Mouse (Mus musculus) CH12.LX (cell line): ENCODE data around the gene Ndufa7. TPM values are rescaled to one million over a fixed set of nuclear protein-coding genes. Genes with fewer than 3 reads are reported as not detected.
A peak's percentile ranks its signal among the peaks of the same experiment; 100 is the strongest.

ENCODE experiments used
- DNase-seq: peaks from one replicate; pipeline ENCODE4 v3.0.0-alpha.2; 2013; ENCODE audit errors: extremely low read depth
- H3K27ac ChIP-seq: 2 replicates; pipeline ENCODE4 v1.5.1; 2012; ENCODE audit warnings: low read depth, mild to moderate bottlenecking, control low read depth, moderate library complexity; ENCODE audit not compliant: insufficient read depth
- H3K27me3 ChIP-seq: replicated peaks from 2 replicates; pipeline ENCODE3; 2012; ENCODE audit warnings: inconsistent platforms
- H3K36me3 ChIP-seq, 2 experiments: replicated peaks in 1 of 2; 2 replicates each; pipeline versions ENCODE3 to v1.6.1; 2012; ENCODE audit warnings: inconsistent platforms in 1 of 2, low read length in 1 of 2, mild to moderate bottlenecking in 1 of 2, mixed read lengths in 1 of 2, moderate library complexity in 1 of 2; ENCODE audit not compliant: control insufficient read depth in 1 of 2, insufficient read depth in 1 of 2
- H3K4me1 ChIP-seq, 2 experiments: 2 replicates each; pipeline ENCODE4 v1.6.1; 2012; ENCODE audit warnings: inconsistent platforms in 1 of 2, moderate library complexity in 1 of 2; ENCODE audit not compliant: insufficient read depth in 2 of 2, control insufficient read depth in 1 of 2
- H3K4me2 ChIP-seq: 2 replicates; pipeline ENCODE4 v1.6.1; 2012; ENCODE audit warnings: low read depth, mild to moderate bottlenecking, control low read depth; ENCODE audit not compliant: poor library complexity, insufficient read depth, severe bottlenecking
- H3K4me3 ChIP-seq, 3 experiments: fragments of 150-350 bp in 1 of 3; sonication (generic) in 1 of 3; replicated peaks in 1 of 3; 2 replicates each; pipeline versions ENCODE3 to v1.5.1; 2011 to 2012; ENCODE audit warnings: low read depth in 2 of 3, low read length in 2 of 3, mild to moderate bottlenecking in 2 of 3, moderate library complexity in 2 of 3, control low read depth in 1 of 3, improper control_type of control experiment in 1 of 3, inconsistent platforms in 1 of 3, mixed read lengths in 1 of 3; ENCODE audit not compliant: poor library complexity in 1 of 3
- H3K79me2 ChIP-seq: replicated peaks from 2 replicates; pipeline ENCODE4 v1.6.1; 2012; ENCODE audit warnings: mild to moderate bottlenecking, moderate library complexity; ENCODE audit not compliant: control insufficient read depth, poor library complexity, insufficient read depth, severe bottlenecking; ENCODE audit errors: extremely low read depth
- H3K9ac ChIP-seq: 2 replicates; pipeline ENCODE4 v1.6.1; 2012; ENCODE audit warnings: low read depth, mild to moderate bottlenecking, control low read depth, moderate library complexity; ENCODE audit not compliant: insufficient read depth
- H3K9me3 ChIP-seq: replicated peaks from 2 replicates; pipeline ENCODE3; 2012; ENCODE audit warnings: low read length, inconsistent platforms, mixed read lengths
- BHLHE40 ChIP-seq: IDR thresholded peaks from 2 replicates; pipeline ENCODE4 v1.6.1; 2011; ENCODE audit warnings: mild to moderate bottlenecking, low read depth, low read length, improper control_type of control experiment
- CHD1 ChIP-seq: IDR thresholded peaks from 2 replicates; pipeline ENCODE4 v1.6.1; 2012; ENCODE audit warnings: low read depth, low read length, improper control_type of control experiment, inconsistent platforms
- CTCF ChIP-seq, 2 experiments: IDR thresholded peaks in 1 of 2; conservative IDR thresholded peaks in 1 of 2; 2 replicates each; pipeline ENCODE4 v1.5.1; 2011 to 2012; ENCODE audit warnings: low read depth in 2 of 2, low read length in 2 of 2, improper control_type of control experiment in 1 of 2, inconsistent platforms in 1 of 2, mild to moderate bottlenecking in 1 of 2, moderate library complexity in 1 of 2
- ELF1 ChIP-seq: IDR thresholded peaks from 2 replicates; pipeline ENCODE4 v1.6.1; 2014; ENCODE audit warnings: low read depth, mild to moderate bottlenecking, inconsistent platforms, low read length, improper control_type of control experiment
- EP300 ChIP-seq: IDR thresholded peaks from 2 replicates; pipeline ENCODE4 v1.6.1; 2011; ENCODE audit warnings: low read length, improper control_type of control experiment
- ETS1 ChIP-seq: conservative IDR thresholded peaks from 2 replicates; pipeline ENCODE4 v1.6.1; 2012; ENCODE audit warnings: low read depth, mild to moderate bottlenecking, inconsistent platforms, low read length, improper control_type of control experiment, moderate library complexity
- GABPA ChIP-seq: IDR thresholded peaks from 2 replicates; pipeline ENCODE4 v1.6.1; 2012; ENCODE audit warnings: low read depth, low read length, improper control_type of control experiment, inconsistent platforms; ENCODE audit not compliant: insufficient replicate concordance
- HCFC1 ChIP-seq: IDR thresholded peaks from 2 replicates; pipeline ENCODE4 v1.6.1; 2012; ENCODE audit warnings: low read depth, mild to moderate bottlenecking, inconsistent platforms, low read length, improper control_type of control experiment
- IRF4 ChIP-seq: IDR thresholded peaks from 2 replicates; pipeline ENCODE4 v1.6.1; 2014; ENCODE audit warnings: low read depth, mild to moderate bottlenecking, inconsistent platforms, low read length, improper control_type of control experiment
- JUN ChIP-seq: IDR thresholded peaks from 2 replicates; pipeline ENCODE4 v1.6.1; 2011; ENCODE audit warnings: low read depth, mild to moderate bottlenecking, low read length, improper control_type of control experiment, moderate library complexity; ENCODE audit not compliant: insufficient read depth
- JUND ChIP-seq: conservative IDR thresholded peaks from 2 replicates; pipeline ENCODE4 v1.6.1; 2011; ENCODE audit warnings: low read depth, low read length, improper control_type of control experiment
- KAT2A ChIP-seq: IDR thresholded peaks from 2 replicates; pipeline ENCODE4 v1.6.1; 2012; ENCODE audit warnings: low read length, improper control_type of control experiment, inconsistent platforms; ENCODE audit not compliant: insufficient replicate concordance
- MEF2A ChIP-seq: IDR thresholded peaks from 2 replicates; pipeline ENCODE4 v1.6.1; 2014; ENCODE audit warnings: low read depth, mild to moderate bottlenecking, inconsistent platforms, low read length, improper control_type of control experiment, borderline replicate concordance
- MXI1 ChIP-seq: IDR thresholded peaks from 2 replicates; pipeline ENCODE4 v1.6.1; 2011; ENCODE audit warnings: mild to moderate bottlenecking, low read depth, low read length, improper control_type of control experiment
- NRF1 ChIP-seq: IDR thresholded peaks from 2 replicates; pipeline ENCODE4 v1.6.1; 2014; ENCODE audit warnings: low read depth, mild to moderate bottlenecking, inconsistent platforms, low read length, improper control_type of control experiment, moderate library complexity
- POLR2AphosphoS2 ChIP-seq: IDR thresholded peaks from 2 replicates; pipeline ENCODE4 v1.6.1; 2011; ENCODE audit warnings: low read depth, low read length, improper control_type of control experiment
- SIN3A ChIP-seq: IDR thresholded peaks from 2 replicates; pipeline ENCODE4 v1.6.1; 2012; ENCODE audit warnings: low read length, improper control_type of control experiment, inconsistent platforms
- TCF12 ChIP-seq: IDR thresholded peaks from 2 replicates; pipeline ENCODE4 v1.6.1; 2014; ENCODE audit warnings: low read depth, mild to moderate bottlenecking, inconsistent platforms, low read length, improper control_type of control experiment
- USF1 ChIP-seq: IDR thresholded peaks from 2 replicates; pipeline ENCODE4 v1.6.1; 2014; ENCODE audit warnings: low read depth, mild to moderate bottlenecking, inconsistent platforms, low read length, improper control_type of control experiment
- USF2 ChIP-seq: conservative IDR thresholded peaks from 2 replicates; pipeline ENCODE4 v1.6.1; 2011; ENCODE audit warnings: low read depth, low read length, improper control_type of control experiment
- ZC3H11A ChIP-seq: IDR thresholded peaks from 2 replicates; pipeline ENCODE4 v1.6.1; 2012; ENCODE audit warnings: low read depth, mild to moderate bottlenecking, inconsistent platforms, low read length, improper control_type of control experiment
- ZMIZ1 ChIP-seq: IDR thresholded peaks from 2 replicates; pipeline ENCODE4 v1.6.1; 2012; ENCODE audit warnings: low read depth, mild to moderate bottlenecking, inconsistent platforms, low read length, improper control_type of control experiment
- dilution Hi-C: fragments of 300-500 bp; cut with MboI; formaldehyde crosslinking; loops from 2 replicates; pipeline ENCODE4 v1.14.3; 2020; ENCODE audit warnings: low sequenced_read_pairs; ENCODE audit not compliant: extremely low pct_unique_long_range_greater_than_20kb, extremely low pct_ligation_motif_present
- in situ Hi-C: fragments of 300-500 bp; cut with MboI; formaldehyde crosslinking; loops from 3 replicates; pipeline ENCODE4 v1.14.3; 2019; ENCODE audit warnings: low sequenced_read_pairs, low pct_ligation_motif_present, low pct_unique_long_range_greater_than_20kb, mixed read lengths
- polyA plus RNA-seq: library from polyadenylated mRNA; unstranded; fragments of >175 nt; gene quantifications from 2 replicates; pipeline ENCODE4 v1.2.1, GENCODE M21; 2012; ENCODE audit warnings: low read depth; ENCODE audit not compliant: insufficient read length
- total RNA-seq, 2 experiments: library from RNA; depleted of rRNA; stranded (reverse); fragments of 300-350 nt in 1 of 2; fragments of >200 nt in 1 of 2; gene quantifications; 2 replicates each; pipeline ENCODE4 v1.2.3; 2012 to 2014

Ndufa7 gene
- total and polyA plus RNA-seq, 3 experiments, result 164 to 364 (median 194) TPM

DNA sequence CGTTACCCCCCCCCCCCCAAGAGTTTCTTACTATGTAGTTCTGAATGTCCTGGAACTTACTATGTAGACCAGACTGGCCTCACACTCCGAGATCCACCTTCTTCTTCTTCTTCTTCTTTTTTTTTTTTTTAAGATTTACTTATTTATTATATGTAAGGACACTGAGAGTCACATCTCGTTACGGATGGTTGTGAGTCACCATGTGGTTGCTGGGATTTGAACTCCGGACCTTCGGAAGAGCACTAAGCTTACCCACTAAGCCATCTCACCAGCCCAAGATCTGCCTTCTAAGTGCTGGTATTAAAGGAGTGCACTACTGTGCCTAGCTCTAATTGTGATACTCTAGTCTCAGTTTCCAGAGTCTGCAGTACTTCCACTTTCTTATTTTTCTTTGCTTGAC lies 9.0 kb upstream of the Ndufa7 start:
- Histone ChIP-seq H3K79me2 (no peaks in the 10 kb centered on the region), H3K36me3 (peaks cover 22 to 48% of the 10 kb centered on the region in 2 experiments), H3K27ac (no peak overlapping the region), H3K4me2 (no peak overlapping the region), H3K9ac (no peak overlapping the region), H3K27me3 (no peaks in the 10 kb centered on the region), H3K4me3 (no peak overlapping the region), H3K4me1 (peaks cover 14 to 22% of the 10 kb centered on the region in 2 experiments), H3K9me3 (peaks cover 7% of the 10 kb centered on the region)
- TF ChIP-seq EP300 (no peak), JUN (no peak), NRF1 (no peak), GABPA (no peak), HCFC1 (no peak), MEF2A (no peak), CTCF (conservative IDR thresholded peaks at IDR 0.05 in 1 of 2, IDR thresholded peaks at IDR 0.05 in 1 of 2; ENCODE audit: low read depth in 2 of 2, low read length in 2 of 2) (no peak), TCF12 (no peak), JUND (no peak), USF2 (no peak)
- in situ Hi-C loops (no loop called here), dilution Hi-C loops (no loop called here)
- DNase-seq, result no peak

DNA sequence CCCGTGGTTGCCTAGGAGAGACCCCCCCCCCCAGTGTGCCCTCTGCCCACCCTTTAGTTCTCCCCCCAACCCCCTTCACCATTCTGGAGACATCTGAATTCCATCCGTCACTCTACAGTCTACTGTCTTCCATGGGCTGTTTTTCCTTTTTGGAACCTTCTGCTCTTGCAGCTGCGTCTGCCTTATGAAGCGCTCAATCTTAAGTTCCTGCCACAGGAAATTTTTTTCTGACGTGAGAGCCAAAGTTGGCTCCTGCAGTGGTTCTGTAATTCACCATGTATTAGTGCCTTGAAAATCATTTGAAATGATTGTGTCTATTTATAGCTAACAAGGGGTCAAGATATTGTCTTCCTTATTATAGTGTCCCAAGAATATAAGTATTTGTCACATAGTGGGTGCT lies 7.8 kb upstream of the Ndufa7 start:
- dilution Hi-C loops, result no loop called here

More for the DNA sequence above, 7.8 kb upstream of the Ndufa7 start:
- in situ Hi-C loops, result no loop called here
- Histone ChIP-seq H3K4me1 (peaks cover 15 to 32% of the 10 kb centered on the region in 2 experiments), H3K36me3 (peaks cover 30 to 60% of the 10 kb centered on the region in 2 experiments), H3K27me3 (no peaks in the 10 kb centered on the region), H3K4me2 (peak overlapping the region; percentile 58; the same call in 1 of the 2 replicates), H3K27ac (no peak overlapping the region), H3K4me3 (no peak overlapping the region), H3K9me3 (peaks cover 7% of the 10 kb centered on the region), H3K9ac (no peak overlapping the region), H3K79me2 (peaks cover 4% of the 10 kb centered on the region)
- no peak for TF ChIP-seq BHLHE40
- TF ChIP-seq ETS1, result no peak
- TF ChIP-seq KAT2A, result no peak
- TF ChIP-seq IRF4, result no peak
- no peak for TF ChIP-seq ZC3H11A
- no peak for TF ChIP-seq GABPA
- no peak for TF ChIP-seq JUN
- TF ChIP-seq MXI1, result no peak
- TF ChIP-seq USF2, result no peak
- no peak for TF ChIP-seq ELF1
- no peak for TF ChIP-seq CHD1
- TF ChIP-seq USF1, result no peak
- no peak for TF ChIP-seq ZMIZ1
- TF ChIP-seq POLR2AphosphoS2, result no peak
- no peak for TF ChIP-seq SIN3A
- no peak for DNase-seq
